Comparison of ENCODE assay signal across 23 mouse cellular contexts in the genomic region with DNA sequence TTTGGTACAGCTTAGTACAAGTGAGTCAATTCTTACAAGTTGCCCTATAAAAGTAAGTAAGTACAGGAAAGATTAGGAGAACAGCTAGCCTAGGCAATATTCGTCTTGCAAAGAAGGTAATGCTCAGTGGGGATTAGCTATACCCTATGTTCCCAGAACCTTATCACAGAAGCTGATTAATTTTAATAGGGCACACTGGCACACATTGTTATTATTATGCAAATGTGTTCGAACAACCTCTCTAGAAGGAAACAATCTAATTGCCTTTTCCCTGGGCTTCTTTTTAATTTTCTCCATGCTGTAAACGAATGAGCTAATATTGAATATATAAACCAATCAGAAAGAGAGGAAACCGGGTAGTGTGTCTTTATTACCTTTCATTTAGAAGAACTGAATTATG.
A peak's percentile ranks its signal among the peaks of the same experiment; 100 is the strongest.
DNase-seq lines count a peak whose midpoint lies in the region; ATAC-seq lines count a peak whose summit lies in the region.
"Had no signal": no experiment of that assay in that cellular context is flagged by ENCODE, and none has a peak within 500 bp of the region (broad histone marks: within the 10 kb centered on the region; RNA-seq: fewer than 3 reads in every experiment).

No protein-coding gene starts in this region.

- no peaks in the 10 kb centered on the region for H3K27me3 ChIP-seq in midbrain, embryonic 13.5 days
- no peaks in the 10 kb centered on the region for H3K27me3 ChIP-seq in midbrain, embryonic 10.5 days (ENCODE audit: low read depth, poor library complexity, severe bottlenecking)
- H3K27me3 ChIP-seq in forebrain, embryonic 15.5 days: no peaks in the 10 kb centered on the region
- H3K27me3 ChIP-seq in hindbrain, embryonic 16.5 days (replicated peaks; ENCODE audit: control insufficient read depth, insufficient read depth, low read length): no peaks in the 10 kb centered on the region
- no peaks in the 10 kb centered on the region for H3K27me3 ChIP-seq in neural tube, embryonic 14.5 days (ENCODE audit: control insufficient read depth, insufficient read depth, low read length)
- H3K27me3 ChIP-seq: embryonic facial prominence, embryonic 13.5 days; kidney, embryonic 15.5 days; limb, embryonic 12.5 days; liver, embryonic 12.5 days; neural tube, embryonic 12.5 days had no signal

- peaks cover 13% of the 10 kb centered on the region for H3K4me1 ChIP-seq in midbrain, embryonic 13.5 days (replicated peaks)
- H3K4me1 ChIP-seq in midbrain, embryonic 10.5 days: no peaks in the 10 kb centered on the region
- H3K4me1 ChIP-seq in forebrain, embryonic 15.5 days: peaks cover 16% of the 10 kb centered on the region
- no peaks in the 10 kb centered on the region for H3K4me1 ChIP-seq in hindbrain, embryonic 16.5 days (ENCODE audit: control insufficient read depth, insufficient read depth, low read depth, low read length)
- H3K4me1 ChIP-seq in neural tube, embryonic 14.5 days (ENCODE audit: control insufficient read depth, insufficient read depth, low read length): no peaks in the 10 kb centered on the region
- H3K4me1 ChIP-seq: embryonic facial prominence, embryonic 13.5 days; kidney, embryonic 15.5 days; limb, embryonic 12.5 days; liver, embryonic 12.5 days; neural tube, embryonic 12.5 days had no signal

- no peak overlapping the region for H3K9ac ChIP-seq in midbrain, embryonic 13.5 days (replicated peaks)
- no peak overlapping the region for H3K9ac ChIP-seq in forebrain, embryonic 15.5 days (replicated peaks)
- no peak overlapping the region for H3K9ac ChIP-seq in hindbrain, embryonic 16.5 days (ENCODE audit: low read depth, low read length)
- no peak overlapping the region for H3K9ac ChIP-seq in neural tube, embryonic 14.5 days (replicated peaks; ENCODE audit: low read depth, low read length)
- H3K9ac ChIP-seq: embryonic facial prominence, embryonic 13.5 days; kidney, embryonic 15.5 days; limb, embryonic 12.5 days; liver, embryonic 12.5 days; neural tube, embryonic 12.5 days had no signal

- H3K4me3 ChIP-seq in midbrain, embryonic 13.5 days (replicated peaks): no peak overlapping the region
- no peak overlapping the region for H3K4me3 ChIP-seq in midbrain, embryonic 10.5 days
- no peak overlapping the region for H3K4me3 ChIP-seq in forebrain, embryonic 15.5 days
- no peak overlapping the region for H3K4me3 ChIP-seq in hindbrain, embryonic 16.5 days (ENCODE audit: low read length)
- no peak overlapping the region for H3K4me3 ChIP-seq in neural tube, embryonic 14.5 days (ENCODE audit: low read depth, low read length)
- H3K4me3 ChIP-seq: embryonic facial prominence, embryonic 13.5 days; erythroblast, embryonic 14.5 days; kidney, embryonic 15.5 days; limb, embryonic 12.5 days; liver, embryonic 12.5 days; neural tube, embryonic 12.5 days had no signal

- no peaks in the 10 kb centered on the region for H3K36me3 ChIP-seq in midbrain, embryonic 13.5 days
- no peaks in the 10 kb centered on the region for H3K36me3 ChIP-seq in midbrain, embryonic 10.5 days
- H3K36me3 ChIP-seq in forebrain, embryonic 15.5 days: no peaks in the 10 kb centered on the region
- H3K36me3 ChIP-seq in hindbrain, embryonic 16.5 days (ENCODE audit: control insufficient read depth, insufficient read depth, low read length): no peaks in the 10 kb centered on the region
- H3K36me3 ChIP-seq in neural tube, embryonic 14.5 days (ENCODE audit: control insufficient read depth, insufficient read depth, low read length): no peaks in the 10 kb centered on the region
- H3K36me3 ChIP-seq: embryonic facial prominence, embryonic 13.5 days; kidney, embryonic 15.5 days; limb, embryonic 12.5 days; liver, embryonic 12.5 days; neural tube, embryonic 12.5 days had no signal

- no peaks in the 10 kb centered on the region for H3K9me3 ChIP-seq in midbrain, embryonic 13.5 days
- H3K9me3 ChIP-seq in midbrain, embryonic 10.5 days (replicated peaks): no peaks in the 10 kb centered on the region
- no peaks in the 10 kb centered on the region for H3K9me3 ChIP-seq in forebrain, embryonic 15.5 days
- H3K9me3 ChIP-seq in hindbrain, embryonic 16.5 days (ENCODE audit: control insufficient read depth, low read length): no peaks in the 10 kb centered on the region
- H3K9me3 ChIP-seq in neural tube, embryonic 14.5 days (ENCODE audit: control insufficient read depth, low read length): no peaks in the 10 kb centered on the region
- H3K9me3 ChIP-seq: embryonic facial prominence, embryonic 13.5 days; kidney, embryonic 15.5 days; limb, embryonic 12.5 days; liver, embryonic 12.5 days; neural tube, embryonic 12.5 days had no signal

- 39% methylated on average over 4 of the region's 4 CpGs for WGBS in midbrain, embryonic 13.5 days
- WGBS in midbrain, embryonic 10.5 days: 81% methylated on average over 4 of the region's 4 CpGs
- WGBS in forebrain, embryonic 15.5 days: 9% methylated on average over 4 of the region's 4 CpGs
- WGBS in hindbrain, embryonic 16.5 days: 30% methylated on average over 4 of the region's 4 CpGs
- WGBS in neural tube, embryonic 14.5 days: 34% methylated on average over 4 of the region's 4 CpGs

- H3K27ac ChIP-seq in midbrain, embryonic 13.5 days: no peak overlapping the region
- no peak overlapping the region for H3K27ac ChIP-seq in midbrain, embryonic 10.5 days (replicated peaks)
- no peak overlapping the region for H3K27ac ChIP-seq in forebrain, embryonic 15.5 days (replicated peaks)
- no peak overlapping the region for H3K27ac ChIP-seq in hindbrain, embryonic 16.5 days (ENCODE audit: low read depth, low read length)
- no peak overlapping the region for H3K27ac ChIP-seq in neural tube, embryonic 14.5 days (ENCODE audit: low read depth, low read length)
- H3K27ac ChIP-seq: embryonic facial prominence, embryonic 13.5 days; kidney, embryonic 15.5 days; limb, embryonic 12.5 days; liver, embryonic 12.5 days; neural tube, embryonic 12.5 days had no signal

- peak; percentile 80 for ATAC-seq in midbrain, embryonic 13.5 days
- 0 out of 2 replicates have a peak, but pooled peaks have one; percentile 48 for ATAC-seq in forebrain, embryonic 15.5 days (replicated peaks)
- peak; percentile 54 for ATAC-seq in hindbrain, embryonic 16.5 days
- ATAC-seq in neural tube, embryonic 14.5 days (ENCODE audit: low read depth): peak; percentile 71
- ATAC-seq: activated CD4-positive, CD25-positive, alpha-beta regulatory T cell, adult 4 months; liver, embryonic 12.5 days had no signal

- no peak overlapping the region for H3K4me2 ChIP-seq in midbrain, embryonic 13.5 days (replicated peaks)
- H3K4me2 ChIP-seq in forebrain, embryonic 15.5 days (replicated peaks): no peak overlapping the region
- H3K4me2 ChIP-seq in hindbrain, embryonic 16.5 days (ENCODE audit: low read length): no peak overlapping the region
- no peak overlapping the region for H3K4me2 ChIP-seq in neural tube, embryonic 14.5 days (ENCODE audit: low read depth, low read length)
- H3K4me2 ChIP-seq: embryonic facial prominence, embryonic 13.5 days; heart, embryonic 11.5 days; kidney, embryonic 15.5 days; limb, embryonic 12.5 days; liver, embryonic 12.5 days; neural tube, embryonic 12.5 days had no signal

- no peak for DNase-seq in midbrain, embryonic 10.5 days (ENCODE audit: low spot score)
- DNase-seq in frontal cortex, postnatal 14 days (ENCODE audit: low spot score in 2 of 2): no peak
- no peak for DNase-seq in heart, postnatal 4 days
- DNase-seq: adrenal gland, adult 8-10 months; cerebellum, adult 8-10 months; cerebellum, postnatal 36 days; embryo, embryonic 11 days; kidney, adult 11 months; kidney, postnatal 36 days; lung, adult 2 months; right cerebral cortex, postnatal 14 days had no signal
